In the genomic region with DNA sequence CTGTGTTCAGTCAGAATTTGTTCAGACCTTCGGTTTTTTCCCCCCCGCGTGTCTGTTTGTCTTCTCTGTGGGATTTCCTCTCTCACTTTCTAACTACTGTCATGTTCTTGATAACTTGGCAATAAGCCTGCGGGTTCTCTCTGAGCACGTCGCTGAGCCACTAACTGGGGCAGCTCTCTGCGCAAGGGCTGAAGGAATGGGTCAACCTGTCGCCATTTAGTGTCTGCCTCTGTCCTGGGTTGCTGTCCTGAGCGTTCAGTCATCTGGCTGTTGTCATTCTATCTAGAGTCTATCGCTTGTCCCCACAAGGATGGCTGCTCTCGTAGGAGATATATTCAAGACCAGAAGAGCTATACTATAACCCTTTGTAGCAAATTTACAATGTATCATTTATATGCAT, we compare ENCODE assay signal across 19 mouse cellular contexts.
"Had no signal": no experiment of that assay in that cellular context is flagged by ENCODE, and none has a peak within 500 bp of the region (broad histone marks: within the 10 kb centered on the region; RNA-seq: fewer than 3 reads in every experiment).

No protein-coding gene starts in this region.

- H3K4me2 ChIP-seq: kidney, embryonic 15.5 days; liver, embryonic 13.5 days; midbrain, embryonic 12.5 days; midbrain, embryonic 15.5 days; neural tube, embryonic 13.5 days; stomach, embryonic 15.5 days had no signal

- H3K27ac ChIP-seq: kidney, embryonic 15.5 days; left cerebral cortex, adult 2 months; liver, embryonic 13.5 days; macrophage; midbrain, embryonic 12.5 days; midbrain, embryonic 15.5 days; neural tube, embryonic 13.5 days; stomach, embryonic 15.5 days had no signal

- H3K4me3 ChIP-seq: kidney, embryonic 15.5 days; left cerebral cortex, adult 2 months; liver, embryonic 13.5 days; midbrain, embryonic 12.5 days; midbrain, embryonic 15.5 days; myocyte; neural tube, embryonic 13.5 days; stomach, embryonic 15.5 days had no signal

- ATAC-seq: midbrain, embryonic 15.5 days had no signal

- H3K4me1 ChIP-seq: liver, embryonic 13.5 days had no signal

- H3K9me3 ChIP-seq: kidney, embryonic 15.5 days; liver, embryonic 13.5 days; midbrain, embryonic 12.5 days; midbrain, embryonic 15.5 days; neural tube, embryonic 13.5 days; stomach, embryonic 15.5 days had no signal

- DNase-seq: kidney, adult 8-10 months; kidney, postnatal 10 days; kidney, postnatal 36 days; layer of hippocampus, postnatal 36 days; liver, embryonic 13.5 days; lung, adult 2 months; lung, postnatal 10 days; retina, postnatal 1 day; right cerebral cortex, postnatal 25 days; spleen, adult 18-20 months; thymus, postnatal 25 days had no signal

- H3K36me3 ChIP-seq: kidney, embryonic 15.5 days; liver, embryonic 13.5 days; midbrain, embryonic 12.5 days; midbrain, embryonic 15.5 days; neural tube, embryonic 13.5 days; stomach, embryonic 15.5 days had no signal

- H3K9ac ChIP-seq: kidney, embryonic 15.5 days; liver, embryonic 13.5 days; midbrain, embryonic 12.5 days; midbrain, embryonic 15.5 days; neural tube, embryonic 13.5 days; stomach, embryonic 15.5 days had no signal

- H3K27me3 ChIP-seq: kidney, embryonic 15.5 days; liver, embryonic 13.5 days; midbrain, embryonic 12.5 days; midbrain, embryonic 15.5 days; neural tube, embryonic 13.5 days; stomach, embryonic 15.5 days had no signal
